Mouse (Mus musculus) midbrain, embryonic 10.5 days (tissue): Measurements from ENCODE around the gene Gm11627. TPM values are rescaled to one million over a fixed set of nuclear protein-coding genes. Genes with fewer than 3 reads are reported as not detected.
"Not testable (repeated sequence)": the region's sequence is repeated elsewhere in the genome, so short reads cannot be mapped to it uniquely, and the experiment has no call there.

Experiments used
- DNase-seq: peaks from one replicate; pipeline ENCODE4 v3.0.0-alpha.2; 2017; ENCODE audit warnings: low spot score
- H3K27ac ChIP-seq: fragments of 300-500 bp; sonication (generic); replicated peaks from 2 replicates; pipeline ENCODE4 v1.5.1; 2016; ENCODE audit warnings: mild to moderate bottlenecking
- H3K27me3 ChIP-seq: fragments of 300-500 bp; sonication (generic); 2 replicates; pipeline ENCODE4 v1.6.1; 2016; ENCODE audit warnings: low read depth, mild to moderate bottlenecking; ENCODE audit not compliant: poor library complexity, severe bottlenecking
- H3K36me3 ChIP-seq: fragments of 300-500 bp; sonication (generic); 2 replicates; pipeline ENCODE4 v1.6.1; 2016; ENCODE audit warnings: mild to moderate bottlenecking, moderate library complexity
- H3K4me1 ChIP-seq: fragments of 300-500 bp; sonication (generic); 2 replicates; pipeline ENCODE4 v1.6.1; 2016
- H3K4me3 ChIP-seq: fragments of 300-500 bp; sonication (generic); 2 replicates; pipeline ENCODE4 v1.5.1; 2016; ENCODE audit warnings: mild to moderate bottlenecking, moderate library complexity
- H3K9me3 ChIP-seq: fragments of 300-500 bp; sonication (generic); replicated peaks from 2 replicates; pipeline ENCODE4 v1.6.1; 2016; ENCODE audit warnings: mild to moderate bottlenecking
- WGBS: fragments of 180-500 bp; shearing (Covaris S2); methylation state at CpG from one replicate; pipeline ENCODE4 v1.1.7; 2016; 5-methylcytosine and 5-hydroxymethylcytosine counted together
- polyA plus RNA-seq: library from polyadenylated mRNA; unstranded; fragments of >200 nt; fragmentation: Nextera tagmentation; extraction: Ambion mirVana; gene quantifications from 2 replicates; pipeline ENCODE4 v1.2.1, GENCODE M21; 2016

Gene Gm11627
- polyA plus RNA-seq, 1 experiment from 2014 or later: 11.1 TPM

- H3K27me3 ChIP-seq, H3K4me3 ChIP-seq, H3K27ac ChIP-seq, H3K4me1 ChIP-seq, DNase-seq, H3K9me3 ChIP-seq: not testable (repeated sequence)
- H3K36me3 ChIP-seq: peaks cover 46% of the 10 kb centered on the region
These were observed 39.0 kb downstream of the Gm11627 start for GRCm38 (mm10) chr11:102540286-102540685.

GRCm38 (mm10) chr11:102539690-102540089, 39.6 kb downstream of the Gm11627 start:
- peaks cover 44% of the 10 kb centered on the region for H3K36me3 ChIP-seq
- H3K4me1 ChIP-seq: peaks cover 4% of the 10 kb centered on the region; the same call in 1 of the 2 replicates
- WGBS: 85% methylated on average over 1 of the region's 1 CpGs
- no peak for DNase-seq
- H3K27me3 ChIP-seq: no peaks in the 10 kb centered on the region
- H3K27ac ChIP-seq: no peak overlapping the region
- no peaks in the 10 kb centered on the region for H3K9me3 ChIP-seq
- H3K4me3 ChIP-seq: no peak overlapping the region

DNA sequence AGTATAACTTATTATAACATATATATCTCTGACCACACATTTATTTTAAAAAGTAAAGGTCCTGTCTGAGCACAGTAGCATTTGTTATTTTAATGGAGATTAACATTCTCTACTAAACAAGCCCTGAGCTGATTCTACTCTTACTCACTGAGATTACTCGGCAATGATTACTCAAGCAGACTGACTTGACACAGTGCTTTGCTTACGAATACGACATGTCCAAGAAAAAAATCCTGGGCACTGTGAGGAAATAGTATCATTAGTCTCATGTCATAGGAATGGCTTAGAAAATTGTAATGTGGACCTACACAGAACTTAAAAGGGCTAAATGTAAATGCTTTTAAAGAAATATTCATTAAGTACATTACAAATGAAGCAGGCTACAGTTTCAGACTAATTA, 43.1 kb downstream of the Gm11627 start:
- Histone ChIP-seq H3K27me3 (no peaks in the 10 kb centered on the region), H3K36me3 (peaks cover 38% of the 10 kb centered on the region), H3K4me3 (no peak overlapping the region), H3K9me3 (no peaks in the 10 kb centered on the region), H3K27ac (no peak overlapping the region), H3K4me1 (peaks cover 7% of the 10 kb centered on the region; the same call in 1 of the 2 replicates)
- WGBS: 76% methylated on average over 3 of the region's 3 CpGs
- no peak for DNase-seq

- no peak for DNase-seq
- Histone ChIP-seq H3K36me3 (peaks cover 44% of the 10 kb centered on the region), H3K4me3 (no peak overlapping the region), H3K27me3 (no peaks in the 10 kb centered on the region), H3K4me1 (peaks cover 6% of the 10 kb centered on the region; the same call in 1 of the 2 replicates), H3K9me3 (no peaks in the 10 kb centered on the region), H3K27ac (no peak overlapping the region)
- 91% methylated on average over 2 of the region's 2 CpGs for WGBS
These were observed 45.2 kb downstream of the Gm11627 start for GRCm38 (mm10) chr11:102534078-102534477.

DNA sequence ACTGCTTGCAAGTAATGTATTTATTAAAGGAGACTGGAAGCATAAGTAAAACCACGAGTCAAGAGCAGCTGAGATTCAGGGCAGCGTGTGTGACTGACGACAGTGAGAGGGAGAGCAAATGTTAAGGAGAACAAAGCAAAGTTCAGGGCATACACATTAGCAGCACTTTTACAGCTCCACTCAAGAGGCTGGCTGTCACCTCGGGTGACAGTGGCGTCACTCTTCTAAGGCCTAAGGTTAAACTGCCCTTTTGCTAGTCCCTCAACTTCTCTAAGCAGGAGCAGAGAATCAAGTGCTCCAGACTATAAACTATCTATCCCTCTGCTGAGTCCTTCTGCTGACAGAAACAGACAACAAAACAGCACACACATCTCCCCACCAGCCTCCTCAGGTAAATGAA, 47.8 kb downstream of the Gm11627 start:
- Histone ChIP-seq H3K27me3 (no peaks in the 10 kb centered on the region), H3K27ac (no peak overlapping the region), H3K4me3 (no peak overlapping the region), H3K9me3 (no peaks in the 10 kb centered on the region), H3K4me1 (peaks cover 11% of the 10 kb centered on the region), H3K36me3 (peaks cover 32% of the 10 kb centered on the region)
- no peak for DNase-seq
- 72% methylated on average over 5 of the region's 5 CpGs for WGBS

Other genes with a start within 250 kb of the Gm11627 start
- 33.8 and 33.9 TPM in 2 replicates for gene Slc4a1, start 213.3 kb downstream of the Gm11627 start, polyA plus RNA-seq
- 21.5 and 40.7 TPM in 2 replicates for gene Rundc3a, start 186.1 kb downstream of the Gm11627 start, polyA plus RNA-seq
- 234 and 249 TPM in 2 replicates for gene Slc25a39, start 171.5 kb downstream of the Gm11627 start, polyA plus RNA-seq
- gene Grn, start 149.1 kb downstream of the Gm11627 start, polyA plus RNA-seq: 63.5 and 77.1 TPM in 2 replicates
- 3.0 and 4.0 TPM in 2 replicates for gene Fam171a2, start 131.8 kb downstream of the Gm11627 start, polyA plus RNA-seq
- 5.8 and 6.9 TPM in 2 replicates for gene Itga2b, start 109.3 kb downstream of the Gm11627 start, polyA plus RNA-seq
- 65.5 and 73.8 TPM in 2 replicates for gene Gpatch8, start 23.1 kb downstream of the Gm11627 start, polyA plus RNA-seq
- 26.5 and 27.9 TPM in 2 replicates for gene Fzd2, start 24.9 kb upstream of the Gm11627 start, polyA plus RNA-seq
- 0.16 and 0.41 TPM in 2 replicates for gene Meioc, start 84.3 kb upstream of the Gm11627 start, polyA plus RNA-seq
- gene Ccdc43, start 118.3 kb upstream of the Gm11627 start, polyA plus RNA-seq: 59.5 and 63.2 TPM in 2 replicates
- 10.7 and 18.4 TPM in 2 replicates for gene Adam11, start 182.0 kb upstream of the Gm11627 start, polyA plus RNA-seq
- gene Gjc1, start 240.2 kb upstream of the Gm11627 start, polyA plus RNA-seq: 81.1 and 84.0 TPM in 2 replicates